Mouse (Mus musculus) embryonic facial prominence, embryonic 12.5 days (tissue): ENCODE data around the gene Gm6096. TPM values are rescaled to one million over a fixed set of nuclear protein-coding genes. Genes with fewer than 3 reads are reported as not detected.

Source experiments
- ATAC-seq: fragments of 200-750 bp; cut with Nextera tagmentation; 2 replicates; pipeline ENCODE4 v1.8.0; 2017; ENCODE audit not compliant: insufficient number of reproducible peaks, insufficient read depth, low FRiP score, low TSS enrichment
- H3K27ac ChIP-seq: fragments of 300-500 bp; sonication (generic); 2 replicates; pipeline ENCODE4 v1.5.1; 2016; ENCODE audit warnings: mild to moderate bottlenecking
- H3K27me3 ChIP-seq: fragments of 300-500 bp; sonication (generic); 2 replicates; pipeline ENCODE4 v1.6.1; 2016; ENCODE audit warnings: mild to moderate bottlenecking, moderate library complexity
- H3K36me3 ChIP-seq: fragments of 300-500 bp; sonication (generic); 2 replicates; pipeline ENCODE4 v1.6.1; 2016; ENCODE audit warnings: mild to moderate bottlenecking
- H3K4me1 ChIP-seq: fragments of 300-500 bp; sonication (generic); 2 replicates; pipeline ENCODE4 v1.6.1; 2016
- H3K4me2 ChIP-seq: fragments of 300-500 bp; sonication (generic); replicated peaks from 2 replicates; pipeline ENCODE4 v1.6.1; 2016; ENCODE audit warnings: mild to moderate bottlenecking, moderate library complexity
- H3K4me3 ChIP-seq: fragments of 300-500 bp; sonication (generic); 2 replicates; pipeline ENCODE4 v1.5.1; 2016; ENCODE audit warnings: mild to moderate bottlenecking
- H3K9ac ChIP-seq: fragments of 300-500 bp; sonication (generic); 2 replicates; pipeline ENCODE4 v1.6.1; 2016; ENCODE audit warnings: mild to moderate bottlenecking, moderate library complexity
- H3K9me3 ChIP-seq: fragments of 300-500 bp; sonication (generic); 2 replicates; pipeline ENCODE4 v1.6.1; 2016; ENCODE audit warnings: mild to moderate bottlenecking, moderate library complexity
- WGBS: fragments of 180-500 bp; shearing (Covaris S2); methylation state at CpG from one replicate; pipeline ENCODE4 v1.1.7; 2016; 5-methylcytosine and 5-hydroxymethylcytosine counted together
- polyA plus RNA-seq: library from polyadenylated mRNA; unstranded; fragments of >200 nt; fragmentation: Nextera tagmentation; extraction: Ambion mirVana; gene quantifications from 2 replicates; pipeline ENCODE4 v1.2.1, GENCODE M21; 2016

Gm6096 gene
- polyA plus RNA-seq, 1 experiment from 2014 or later, result not detected

DNA sequence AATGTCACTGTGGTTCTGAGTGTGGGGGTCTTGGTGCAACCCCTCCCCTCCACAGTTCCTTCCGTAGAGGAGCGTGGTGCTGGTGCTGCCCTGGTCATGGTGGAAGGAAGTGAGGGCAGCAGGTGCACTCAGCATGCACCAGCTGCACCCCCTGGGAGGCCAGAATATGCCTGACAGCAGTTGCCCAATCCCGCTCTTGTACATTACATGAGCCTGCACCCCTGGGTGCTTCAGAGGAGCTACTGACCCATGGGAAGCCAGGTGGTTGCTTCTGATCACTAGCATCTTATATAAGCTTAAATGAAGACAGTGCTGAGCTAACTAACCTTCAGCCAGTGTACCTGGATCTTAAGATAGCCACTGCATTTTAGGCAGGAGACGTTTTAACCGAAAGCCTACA, 12.8 kb upstream of the Gm6096 start:
- no peaks in the 10 kb centered on the region for H3K27me3 ChIP-seq
- no peak overlapping the region for H3K4me2 ChIP-seq
- WGBS, result 92% methylated on average over 5 of the region's 5 CpGs
- no peak overlapping the region for H3K4me3 ChIP-seq
- 0 out of 2 replicates have a peak, but pooled peaks cover 4% of the 10 kb centered on the region for H3K4me1 ChIP-seq
- no peak for ATAC-seq
- peaks cover 42% of the 10 kb centered on the region for H3K36me3 ChIP-seq
- no peaks in the 10 kb centered on the region for H3K9me3 ChIP-seq
- H3K27ac ChIP-seq, result no peak overlapping the region
- no peak overlapping the region for H3K9ac ChIP-seq

GRCm38 (mm10) chr7:34242176-34242575, 8.7 kb upstream of the Gm6096 start:
- no peak for ATAC-seq
- 91% methylated on average over 11 of the region's 11 CpGs for WGBS
- H3K36me3 ChIP-seq, result peaks cover 59% of the 10 kb centered on the region

DNA sequence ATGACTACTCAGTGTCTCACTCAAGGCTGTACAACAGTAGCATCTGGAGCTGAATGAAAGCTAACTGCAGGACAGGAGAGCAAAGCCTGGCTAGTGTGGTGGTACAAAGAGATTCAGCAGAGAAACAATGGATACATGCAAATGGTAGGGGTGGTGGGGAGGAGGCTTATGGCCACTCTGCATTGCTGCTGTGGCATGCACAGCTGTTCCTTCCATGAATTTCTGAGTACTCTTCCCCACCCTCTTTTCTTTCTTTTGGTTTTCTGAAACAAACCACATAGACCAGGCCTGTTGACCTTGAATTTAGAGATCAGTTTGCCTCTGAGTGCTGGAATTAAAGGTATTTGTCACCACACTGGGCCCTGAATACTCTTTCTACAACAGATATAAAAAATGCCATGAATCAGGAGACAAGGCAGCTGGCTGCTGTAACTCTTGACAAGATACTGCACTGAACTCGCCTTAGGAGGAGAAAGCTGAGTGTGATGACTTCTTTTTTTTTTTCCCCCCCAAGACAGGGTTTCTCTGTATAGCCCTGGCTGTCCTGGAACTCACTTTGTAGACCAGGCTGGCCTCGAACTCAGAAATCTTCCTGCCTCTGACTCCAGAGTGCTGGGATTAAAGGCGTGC, 3.9 kb upstream of the Gm6096 start:
- peaks cover 42% of the 10 kb centered on the region for H3K36me3 ChIP-seq
- no peak overlapping the region for H3K27ac ChIP-seq
- no peak overlapping the region for H3K4me3 ChIP-seq
- H3K4me2 ChIP-seq, result no peak overlapping the region
- no peak for ATAC-seq
- H3K4me1 ChIP-seq, result no peaks in the 10 kb centered on the region
- no peak overlapping the region for H3K9ac ChIP-seq
- WGBS, result 93% methylated on average over 3 of the region's 3 CpGs
- no peaks in the 10 kb centered on the region for H3K27me3 ChIP-seq
- H3K9me3 ChIP-seq, result no peaks in the 10 kb centered on the region

More at GRCm38 (mm10) chr7:34242176-34242575, 8.7 kb upstream of the Gm6096 start:
- Histone ChIP-seq H3K27me3 (no peaks in the 10 kb centered on the region), H3K4me3 (no peak overlapping the region), H3K4me1 (no peaks in the 10 kb centered on the region), H3K9ac (no peak overlapping the region), H3K27ac (no peak overlapping the region), H3K4me2 (no peak overlapping the region), H3K9me3 (no peaks in the 10 kb centered on the region)

DNA sequence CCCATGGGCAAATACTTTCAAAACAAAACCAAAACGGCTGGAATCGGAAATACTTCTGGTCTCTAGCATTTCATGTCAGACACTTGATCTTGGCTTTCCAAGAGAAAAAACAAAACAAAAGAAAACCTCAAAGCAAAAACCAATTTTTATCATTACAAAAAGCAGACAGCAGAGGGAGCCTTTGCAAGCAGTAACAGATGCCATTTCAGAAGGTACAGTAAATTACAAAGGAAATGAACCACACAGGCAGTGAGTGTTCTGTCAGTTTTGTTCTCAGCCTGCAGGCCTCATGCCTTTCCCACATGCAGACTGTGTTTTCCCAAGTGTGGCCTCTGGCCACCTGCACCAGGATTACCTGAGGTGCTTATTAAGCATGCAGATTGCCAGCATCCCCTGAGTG, 1.2 kb downstream of the Gm6096 start:
- Histone ChIP-seq H3K27ac (no peak overlapping the region), H3K9me3 (no peaks in the 10 kb centered on the region), H3K4me2 (no peak overlapping the region), H3K4me3 (no peak overlapping the region), H3K27me3 (no peaks in the 10 kb centered on the region), H3K9ac (no peak overlapping the region), H3K36me3 (peaks cover 40% of the 10 kb centered on the region; the same call in 1 of the 2 replicates), H3K4me1 (no peaks in the 10 kb centered on the region)
- WGBS, result 71% methylated on average over 2 of the region's 2 CpGs
- no peak for ATAC-seq

DNA sequence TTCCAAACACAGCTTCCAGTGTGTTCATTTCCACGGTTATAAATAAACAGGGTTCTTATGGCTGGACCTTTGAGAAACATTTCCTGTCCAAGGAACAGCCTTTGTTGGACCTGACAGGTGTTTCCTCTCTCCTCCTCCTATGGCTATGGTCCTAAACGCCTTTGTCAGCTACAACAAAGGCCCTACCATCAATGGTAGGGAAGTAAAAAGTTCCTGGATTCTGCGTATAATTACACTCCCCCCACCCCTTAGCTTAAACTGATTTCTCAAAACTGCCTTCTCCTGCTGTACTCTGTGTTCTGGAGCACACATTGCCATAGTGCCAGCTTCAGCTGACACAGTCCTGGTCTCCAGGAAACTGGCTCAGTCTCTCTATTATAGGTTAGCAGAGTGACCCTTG, 4.3 kb downstream of the Gm6096 start:
- no peak for ATAC-seq
- no peaks in the 10 kb centered on the region for H3K27me3 ChIP-seq
- H3K27ac ChIP-seq, result no peak overlapping the region
- H3K4me1 ChIP-seq, result peaks cover 3% of the 10 kb centered on the region; the same call in 1 of the 2 replicates
- no peak overlapping the region for H3K4me3 ChIP-seq
- no peak overlapping the region for H3K9ac ChIP-seq
- H3K4me2 ChIP-seq, result no peak overlapping the region
- peaks cover 38% of the 10 kb centered on the region; the same call in 1 of the 2 replicates for H3K36me3 ChIP-seq
- no peaks in the 10 kb centered on the region for H3K9me3 ChIP-seq
- WGBS, result 81% methylated on average over 3 of the region's 3 CpGs

DNA sequence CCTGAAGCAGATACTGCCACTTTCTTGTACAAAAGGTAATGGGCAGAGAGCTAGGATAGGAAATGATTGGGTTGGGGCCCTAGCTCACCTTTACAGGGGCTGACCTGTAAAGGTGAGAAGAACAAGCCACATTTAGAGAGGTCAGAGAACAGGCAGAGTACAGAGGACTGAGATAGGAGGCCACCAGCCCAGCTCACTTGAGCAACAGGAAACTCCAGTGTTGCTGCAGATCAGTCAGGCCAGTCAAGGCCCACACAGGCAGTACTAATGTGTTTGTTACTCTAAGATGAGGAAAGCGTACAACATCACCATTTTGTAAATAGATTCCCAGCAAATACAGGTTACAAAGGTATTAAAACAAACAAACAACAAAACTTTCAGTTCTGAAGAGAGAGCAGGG, 5.1 kb downstream of the Gm6096 start:
- ATAC-seq, result no peak
- H3K4me2 ChIP-seq, result no peak overlapping the region
- H3K4me1 ChIP-seq, result peaks cover 3% of the 10 kb centered on the region; the same call in 1 of the 2 replicates
- WGBS, result 93% methylated on average over 1 of the region's 1 CpGs
- no peak overlapping the region for H3K27ac ChIP-seq
- H3K36me3 ChIP-seq, result peaks cover 34% of the 10 kb centered on the region; the same call in 1 of the 2 replicates
- H3K27me3 ChIP-seq, result no peaks in the 10 kb centered on the region
- H3K9ac ChIP-seq, result no peak overlapping the region
- H3K4me3 ChIP-seq, result no peak overlapping the region
- no peaks in the 10 kb centered on the region for H3K9me3 ChIP-seq

GRCm38 (mm10) chr7:34257279-34257678, 6.4 kb downstream of the Gm6096 start:
- H3K9ac ChIP-seq, result no peak overlapping the region
- H3K4me2 ChIP-seq, result no peak overlapping the region
- ATAC-seq, result no peak
- no peak overlapping the region for H3K4me3 ChIP-seq
- no peaks in the 10 kb centered on the region for H3K9me3 ChIP-seq
- peaks cover 40% of the 10 kb centered on the region for H3K36me3 ChIP-seq
- H3K4me1 ChIP-seq, result peaks cover 3% of the 10 kb centered on the region; the same call in 1 of the 2 replicates
- H3K27me3 ChIP-seq, result no peaks in the 10 kb centered on the region
- WGBS, result 79% methylated on average over 9 of the region's 9 CpGs
- no peak overlapping the region for H3K27ac ChIP-seq

GRCm38 (mm10) chr7:34258407-34258806, 7.6 kb downstream of the Gm6096 start:
- Histone ChIP-seq H3K9ac (no peak overlapping the region), H3K36me3 (peaks cover 42% of the 10 kb centered on the region), H3K4me2 (no peak overlapping the region), H3K9me3 (no peaks in the 10 kb centered on the region), H3K27me3 (no peaks in the 10 kb centered on the region), H3K4me1 (peaks cover 3% of the 10 kb centered on the region; the same call in 1 of the 2 replicates), H3K27ac (peak overlapping the region; percentile 30; the same call in 1 of the 2 replicates), H3K4me3 (no peak overlapping the region)
- ATAC-seq, result no peak
- WGBS, result 38% methylated on average over 1 of the region's 1 CpGs

DNA sequence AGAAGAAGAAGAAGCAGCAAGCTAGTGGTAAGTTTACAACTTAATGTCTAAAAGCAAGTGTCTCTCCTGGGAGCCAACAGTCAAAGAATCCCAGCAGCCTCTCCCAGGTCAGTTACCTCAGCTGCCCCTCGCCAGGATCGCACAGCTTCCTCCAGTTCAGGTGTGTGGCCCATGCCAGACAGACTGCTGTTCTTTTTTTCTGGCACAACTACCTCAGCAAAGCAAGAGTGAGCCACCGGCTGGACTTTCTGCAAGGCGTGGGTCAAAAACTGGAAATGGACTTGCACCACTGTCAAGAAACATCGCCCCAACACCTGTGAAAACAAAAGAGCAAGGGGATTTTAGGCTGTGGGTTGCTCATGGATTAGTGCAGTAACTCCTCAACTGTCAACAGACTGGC, 12.6 kb downstream of the Gm6096 start:
- Histone ChIP-seq H3K27ac (no peak overlapping the region), H3K4me3 (no peak overlapping the region), H3K27me3 (no peaks in the 10 kb centered on the region), H3K9me3 (no peaks in the 10 kb centered on the region), H3K4me1 (peaks cover 4% of the 10 kb centered on the region; the same call in 1 of the 2 replicates), H3K4me2 (no peak overlapping the region), H3K9ac (no peak overlapping the region), H3K36me3 (peaks cover 15% of the 10 kb centered on the region)
- WGBS, result 89% methylated on average over 5 of the region's 5 CpGs
- no peak for ATAC-seq

- no peaks in the 10 kb centered on the region for H3K27me3 ChIP-seq
- H3K4me2 ChIP-seq, result no peak overlapping the region
- H3K4me3 ChIP-seq, result no peak overlapping the region
- H3K9ac ChIP-seq, result no peak overlapping the region
- peaks cover 11% of the 10 kb centered on the region; the same call in 1 of the 2 replicates for H3K4me1 ChIP-seq
- ATAC-seq, result no peak
- H3K27ac ChIP-seq, result no peak overlapping the region
- peaks cover 12% of the 10 kb centered on the region for H3K36me3 ChIP-seq
- no peaks in the 10 kb centered on the region for H3K9me3 ChIP-seq
- WGBS, result 60% methylated on average over 5 of the region's 5 CpGs
Observed at GRCm38 (mm10) chr7:34265876-34266346, 15.1 kb downstream of the Gm6096 start.

DNA sequence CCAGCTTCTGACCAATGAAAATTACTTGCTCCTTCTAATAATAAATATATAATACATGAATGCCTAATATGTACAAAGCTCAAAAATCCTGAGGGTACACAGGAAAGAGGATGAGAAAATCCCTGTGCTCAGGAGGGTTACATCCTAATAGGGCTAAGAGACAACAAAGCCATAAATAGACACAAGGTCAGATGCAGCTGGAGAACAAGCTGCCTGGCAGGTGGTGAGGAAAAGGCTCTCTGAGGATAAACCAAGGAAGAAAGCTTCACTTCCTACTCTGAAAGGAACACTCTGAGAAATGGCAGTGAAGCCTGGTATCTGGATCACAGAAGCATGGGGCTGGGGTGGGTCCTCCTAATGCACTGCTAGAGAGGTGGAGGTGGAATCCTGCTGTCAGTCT, 15.6 kb downstream of the Gm6096 start:
- H3K4me3 ChIP-seq, result no peak overlapping the region
- H3K27me3 ChIP-seq, result no peaks in the 10 kb centered on the region
- ATAC-seq, result no peak
- H3K27ac ChIP-seq, result no peak overlapping the region
- H3K4me1 ChIP-seq, result peaks cover 11% of the 10 kb centered on the region; the same call in 1 of the 2 replicates
- H3K4me2 ChIP-seq, result no peak overlapping the region
- H3K9me3 ChIP-seq, result no peaks in the 10 kb centered on the region
- peaks cover 11% of the 10 kb centered on the region for H3K36me3 ChIP-seq
- no peak overlapping the region for H3K9ac ChIP-seq

DNA sequence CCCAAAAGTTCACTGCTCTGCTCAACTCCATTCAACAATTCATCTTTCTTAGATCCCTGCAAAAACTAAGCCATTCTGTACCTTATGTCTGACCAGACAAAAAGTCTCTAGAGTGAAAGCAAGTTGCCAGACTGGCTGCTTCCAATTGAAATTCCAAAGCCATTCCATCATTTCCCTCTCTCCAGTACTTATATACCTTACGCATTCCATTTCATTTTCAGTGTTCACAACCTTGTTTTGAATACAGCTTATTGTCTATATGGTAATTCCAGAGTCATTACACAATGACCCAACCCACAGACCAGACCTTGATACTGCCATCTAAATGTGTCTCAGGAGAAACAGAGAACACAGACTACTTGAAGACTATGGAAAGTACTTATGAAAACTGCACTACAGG, 17.6 kb downstream of the Gm6096 start:
- Histone ChIP-seq H3K27ac (peak overlapping the region; percentile 67; the same call in 1 of the 2 replicates), H3K27me3 (no peaks in the 10 kb centered on the region), H3K9me3 (no peaks in the 10 kb centered on the region), H3K4me2 (no peak overlapping the region), H3K4me3 (no peak overlapping the region), H3K36me3 (no peaks in the 10 kb centered on the region), H3K9ac (no peak overlapping the region), H3K4me1 (peaks cover 11% of the 10 kb centered on the region; the same call in 1 of the 2 replicates)
- ATAC-seq, result no peak
- WGBS, result 39% methylated on average over 1 of the region's 1 CpGs
